Mouse (Mus musculus): ENCODE results near the gene Sh3glb1.

DNA sequence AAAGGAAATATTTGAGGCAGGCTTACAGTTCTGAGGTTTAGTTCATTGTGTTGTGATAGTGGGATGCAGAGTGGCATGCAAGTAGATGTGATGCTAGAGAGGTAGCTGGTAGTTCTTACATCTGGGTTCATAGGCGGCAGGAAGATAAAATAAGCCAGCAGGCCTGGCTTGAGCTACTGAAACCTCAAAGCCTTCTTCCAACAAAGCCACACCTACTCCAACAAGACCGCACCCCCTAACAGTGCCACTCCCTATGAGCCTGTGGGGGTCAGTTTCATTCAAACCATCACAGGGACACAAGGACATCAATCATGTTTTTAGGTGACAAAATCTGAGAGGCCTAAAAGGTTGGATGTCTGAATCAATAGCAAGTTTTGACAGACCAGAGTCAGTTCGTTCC, 58.7 kb downstream of the Sh3glb1 start:
- TF ChIP-seq CTCF (IDR thresholded peaks at IDR 0.05; ENCODE audit: insufficient read depth, low read depth, low read length) (no peak), POLR2A (IDR thresholded peaks at IDR 0.05; ENCODE audit: insufficient read depth, low read depth, low read length) (no peak)
